Mouse (Mus musculus): ENCODE measurements around the gene Gm14295.
A peak's percentile ranks its signal among the peaks of the same experiment; 100 is the strongest.
"Not testable (repeated sequence)": the region's sequence is repeated elsewhere in the genome, so short reads cannot be mapped to it uniquely, and the experiment has no call there.

Gene Gm14295

GRCm38 (mm10) chr2:176798312-176798711 lies at the start of gene Gm14295:
Gene Gm14295 (plus strand): TSS chr2:176798612.
- not testable (repeated sequence) for DNase-seq (ENCODE audit: low read depth, low spot score)

- peak; percentile 1 for DNase-seq (ENCODE audit: low read depth, low spot score)
Measured at GRCm38 (mm10) chr2:176798785-176799184, 373 bp downstream of the Gm14295 start.

GRCm38 (mm10) chr2:176830840-176831239 lies 32.4 kb downstream of the Gm14295 start, which contains the start of gene Gm14408:
Gene Gm14408 (plus strand): TSS chr2:176831140.
- DNase-seq (ENCODE audit: low read depth, low spot score) = not testable (repeated sequence)
